Mouse (Mus musculus): ENCODE results near the gene Ccr4. TPM values are rescaled to one million over a fixed set of nuclear protein-coding genes. Genes with fewer than 3 reads are reported as not detected.

Ccr4 gene
- polyA plus RNA-seq (2015; fragmentation: Nextera tagmentation; extraction: Ambion mirVana): 0.38 TPM in 1 of 2 replicates, not detected in the other

DNA sequence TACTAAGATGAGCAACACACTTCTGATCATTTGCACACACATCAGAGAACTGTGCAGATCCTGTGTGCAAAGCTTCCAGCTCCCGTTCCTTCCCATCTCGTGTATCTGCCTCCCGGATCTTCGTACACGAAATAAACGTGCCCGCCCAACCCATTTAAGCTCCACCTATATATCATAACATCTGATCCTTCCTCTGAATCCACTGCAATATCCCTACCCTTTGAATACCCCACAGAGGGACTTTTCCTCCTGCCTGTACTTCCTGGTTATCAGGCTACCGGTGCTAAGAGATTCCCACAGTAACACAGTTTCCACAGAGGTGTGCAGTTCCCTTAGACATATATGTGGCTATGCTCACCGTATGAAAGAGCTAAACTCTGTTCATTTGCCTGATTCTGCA, at the start of gene Ccr4:
Gene Ccr4, minus strand, starts transcription at position 101 of the 400 bp plus-strand sequence.

GRCm38 (mm10) chr9:114515364-114515763, 10.6 kb upstream of the Ccr4 start, which contains the start of gene C130032M10Rik:
Gene C130032M10Rik, plus strand, starts transcription at chr9:114515697.

Other genes with a start within 250 kb of the Ccr4 start
- not detected in 2 replicates for gene Bcl2a1c, start 174.8 kb downstream of the Ccr4 start, polyA plus RNA-seq (2015; fragmentation: Nextera tagmentation; extraction: Ambion mirVana)
- 90.7 and 128 TPM in 2 replicates for gene Crtap, start 114.2 kb downstream of the Ccr4 start, polyA plus RNA-seq (2015; fragmentation: Nextera tagmentation; extraction: Ambion mirVana)
- 13.3 and 16.7 TPM in 2 replicates for gene Glb1, start 103.8 kb downstream of the Ccr4 start, polyA plus RNA-seq (2015; fragmentation: Nextera tagmentation; extraction: Ambion mirVana)
- gene Tmppe, start 103.8 kb downstream of the Ccr4 start, polyA plus RNA-seq (2015; fragmentation: Nextera tagmentation; extraction: Ambion mirVana): 2.5 and 2.7 TPM in 2 replicates
- gene C130032M10Rik, start 10.8 kb upstream of the Ccr4 start, polyA plus RNA-seq (2015; fragmentation: Nextera tagmentation; extraction: Ambion mirVana): 0.18 TPM in 1 of 2 replicates, not detected in the other
- gene Trim71, start 59.5 kb upstream of the Ccr4 start, polyA plus RNA-seq (2015; fragmentation: Nextera tagmentation; extraction: Ambion mirVana): 0.01 TPM in 1 of 2 replicates, not detected in the other
- 25.3 and 25.9 TPM in 2 replicates for gene Cnot10, start 135.3 kb upstream of the Ccr4 start, polyA plus RNA-seq (2015; fragmentation: Nextera tagmentation; extraction: Ambion mirVana)
- gene Dync1li1, start 183.9 kb upstream of the Ccr4 start, polyA plus RNA-seq (2015; fragmentation: Nextera tagmentation; extraction: Ambion mirVana): 60.0 and 60.2 TPM in 2 replicates
- 21.2 and 23.1 TPM in 2 replicates for gene Cmtm6, start 226.2 kb upstream of the Ccr4 start, polyA plus RNA-seq (2015; fragmentation: Nextera tagmentation; extraction: Ambion mirVana)

Measured in skeletal muscle tissue, postnatal 0 days (tissue).